Mouse (Mus musculus) hindbrain, embryonic 16.5 days (tissue): Measurements from ENCODE around the gene Dock11. TPM values are rescaled to one million over a fixed set of nuclear protein-coding genes. Genes with fewer than 3 reads are reported as not detected.

Source experiments
- ATAC-seq: fragments of 200-750 bp; cut with Nextera tagmentation; 2 replicates; pipeline ENCODE4 v1.8.0; 2017; ENCODE audit warnings: moderate TSS enrichment, moderate library complexity
- H3K27ac ChIP-seq: fragments of 300-500 bp; sonication (generic); 2 replicates; pipeline ENCODE4 v1.5.1; 2014; ENCODE audit warnings: low read depth, mild to moderate bottlenecking, control low read depth, low read length, moderate library complexity
- H3K27me3 ChIP-seq: fragments of 300-500 bp; sonication (generic); replicated peaks from 2 replicates; pipeline ENCODE4 v1.6.1; 2014; ENCODE audit warnings: low read length; ENCODE audit not compliant: control insufficient read depth, insufficient read depth
- H3K36me3 ChIP-seq: fragments of 300-500 bp; sonication (generic); 2 replicates; pipeline ENCODE4 v1.6.1; 2014; ENCODE audit warnings: mild to moderate bottlenecking, low read length, moderate library complexity, mixed read lengths; ENCODE audit not compliant: control insufficient read depth, insufficient read depth
- H3K4me1 ChIP-seq: fragments of 300-500 bp; sonication (generic); 2 replicates; pipeline ENCODE4 v1.6.1; 2014; ENCODE audit warnings: low read depth, low read length; ENCODE audit not compliant: control insufficient read depth, insufficient read depth
- H3K4me2 ChIP-seq: fragments of 300-500 bp; sonication (generic); 2 replicates; pipeline ENCODE4 v1.6.1; 2014; ENCODE audit warnings: mild to moderate bottlenecking, low read length, control low read depth, moderate library complexity
- H3K4me3 ChIP-seq: fragments of 300-500 bp; sonication (generic); 2 replicates; pipeline ENCODE4 v1.5.1; 2014; ENCODE audit warnings: mild to moderate bottlenecking, low read length, control low read depth, moderate library complexity
- H3K9ac ChIP-seq: fragments of 300-500 bp; sonication (generic); 2 replicates; pipeline ENCODE4 v1.6.1; 2014; ENCODE audit warnings: low read depth, mild to moderate bottlenecking, control low read depth, low read length, moderate library complexity
- H3K9me3 ChIP-seq: fragments of 300-500 bp; sonication (generic); 2 replicates; pipeline ENCODE4 v1.6.1; 2014; ENCODE audit warnings: mild to moderate bottlenecking, low read length, moderate library complexity; ENCODE audit not compliant: control insufficient read depth
- WGBS: fragments of 180-500 bp; shearing (Covaris S2); extraction: QIAGEN DNeasy Blood & Tissue Kit; methylation state at CpG from one replicate; pipeline ENCODE4 v1.1.7; 2014; 5-methylcytosine and 5-hydroxymethylcytosine counted together
- polyA plus RNA-seq: library from polyadenylated mRNA; unstranded; fragments of >200 nt; fragmentation: Nextera tagmentation; extraction: Ambion mirVana; gene quantifications from 2 replicates; pipeline ENCODE4 v1.2.1, GENCODE M21; 2015

Dock11 gene
- polyA plus RNA-seq, 1 experiment from 2014 or later: 9.9 TPM

DNA sequence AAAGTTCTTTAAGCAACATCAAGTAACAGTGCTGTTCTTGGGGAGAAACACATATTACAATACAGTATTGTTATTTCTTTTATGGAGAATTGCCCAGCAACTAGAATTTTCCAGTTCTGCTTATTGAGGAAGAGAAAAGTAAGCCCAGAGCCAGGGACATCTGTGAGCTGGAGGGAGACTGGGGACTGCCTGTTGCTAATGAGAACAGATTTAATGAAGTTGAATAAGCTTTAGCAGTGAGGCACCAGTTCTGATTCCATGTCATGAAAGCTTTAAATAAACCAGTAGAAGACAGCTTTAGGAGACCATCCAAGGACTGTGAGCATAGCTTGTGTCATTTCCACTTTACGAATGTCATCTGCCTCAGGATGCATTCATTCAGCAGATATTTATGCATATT is 99.3 kb downstream of the Dock11 start:
- no peak for ATAC-seq
- no peaks in the 10 kb centered on the region for H3K36me3 ChIP-seq
- WGBS: 91% methylated on average over 1 of the region's 1 CpGs

DNA sequence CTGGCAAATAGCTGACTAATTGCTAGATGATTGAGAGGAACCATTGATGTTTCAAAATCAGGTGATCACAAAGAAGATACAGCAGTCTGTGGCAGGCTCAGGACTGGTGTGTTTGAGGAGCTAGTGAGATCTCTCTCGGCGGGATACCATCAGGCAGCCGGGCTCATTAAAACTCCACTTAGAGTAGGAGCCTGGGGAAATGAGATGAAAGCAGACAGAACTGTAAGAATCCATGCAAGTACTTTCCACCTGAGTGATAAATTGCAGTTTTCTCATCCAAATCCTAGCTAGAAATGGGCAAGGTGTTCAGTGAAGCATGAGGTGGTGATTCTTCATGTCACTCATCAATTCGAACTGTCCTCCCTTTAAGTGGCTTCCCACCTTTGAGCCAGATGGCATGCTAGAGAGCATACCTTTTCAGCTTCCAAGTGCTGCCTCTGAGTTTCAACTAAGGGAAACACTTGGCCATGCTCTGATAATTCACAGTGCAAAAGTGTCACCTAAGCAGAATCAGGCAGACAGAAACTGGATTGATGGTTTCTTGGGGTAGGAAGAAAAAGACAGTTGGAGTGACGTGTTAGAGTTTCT is 102.0 kb downstream of the Dock11 start:
- Histone ChIP-seq H3K27me3 (no peaks in the 10 kb centered on the region), H3K4me3 (no peak overlapping the region), H3K36me3 (no peaks in the 10 kb centered on the region), H3K27ac (no peak overlapping the region), H3K9ac (no peak overlapping the region), H3K4me1 (no peaks in the 10 kb centered on the region), H3K9me3 (no peaks in the 10 kb centered on the region), H3K4me2 (no peak overlapping the region)
- 67% methylated on average over 5 of the region's 5 CpGs for WGBS
- peak; percentile 73 for ATAC-seq

More for the DNA sequence above, 99.3 kb downstream of the Dock11 start:
- Histone ChIP-seq H3K27me3 (no peaks in the 10 kb centered on the region), H3K9ac (no peak overlapping the region), H3K27ac (no peak overlapping the region), H3K9me3 (no peaks in the 10 kb centered on the region), H3K4me1 (no peaks in the 10 kb centered on the region), H3K4me2 (no peak overlapping the region), H3K4me3 (no peak overlapping the region)

GRCm38 (mm10) chrX:35994226-35994625 is 105.6 kb downstream of the Dock11 start:
- 68% methylated on average over 6 of the region's 6 CpGs for WGBS
- no peak for ATAC-seq
- Histone ChIP-seq H3K4me2 (no peak overlapping the region), H3K9me3 (no peaks in the 10 kb centered on the region), H3K4me1 (no peaks in the 10 kb centered on the region), H3K4me3 (no peak overlapping the region), H3K36me3 (no peaks in the 10 kb centered on the region), H3K27me3 (no peaks in the 10 kb centered on the region), H3K9ac (no peak overlapping the region), H3K27ac (no peak overlapping the region)

- WGBS: 19% methylated on average over 2 of the region's 2 CpGs
- H3K9me3 ChIP-seq: no peaks in the 10 kb centered on the region
- H3K4me3 ChIP-seq: no peak overlapping the region
- no peak overlapping the region for H3K9ac ChIP-seq
- no peak for ATAC-seq
- no peak overlapping the region for H3K27ac ChIP-seq
- no peaks in the 10 kb centered on the region for H3K4me1 ChIP-seq
- H3K4me2 ChIP-seq: no peak overlapping the region
- no peaks in the 10 kb centered on the region for H3K27me3 ChIP-seq
- H3K36me3 ChIP-seq: no peaks in the 10 kb centered on the region
Measured at GRCm38 (mm10) chrX:35997004-35997403, 108.4 kb downstream of the Dock11 start.

DNA sequence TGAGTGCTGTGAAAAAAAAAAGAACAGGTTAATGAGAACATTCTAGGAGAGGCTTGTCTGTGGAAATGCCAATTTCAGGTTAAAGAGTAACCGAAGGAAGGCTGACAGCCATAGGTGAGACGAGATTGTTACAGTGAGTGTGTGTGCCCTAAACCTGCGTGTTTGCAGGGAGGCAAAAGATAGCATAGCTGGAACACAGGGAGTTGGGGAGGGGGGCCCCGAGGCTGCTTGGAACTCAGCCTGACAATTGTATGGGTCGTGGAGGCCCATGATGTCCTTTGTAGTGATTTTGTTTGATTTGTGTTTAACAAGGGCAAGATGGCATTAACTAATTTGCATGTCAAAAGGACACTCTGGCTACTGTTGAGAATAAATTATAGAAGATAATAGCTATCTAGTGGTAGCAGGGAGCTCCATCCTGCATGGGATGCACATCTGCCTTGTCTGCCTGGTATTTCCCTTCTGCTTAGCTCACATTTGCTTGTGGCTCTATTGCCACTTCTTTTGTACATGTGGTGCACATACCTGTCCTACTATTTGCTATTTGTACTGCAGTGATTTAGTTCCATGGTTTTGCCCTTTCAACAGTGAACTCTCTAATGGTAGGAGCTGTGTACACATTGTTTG is 109.3 kb downstream of the Dock11 start:
- no peak for ATAC-seq
- H3K27ac ChIP-seq: no peak overlapping the region
- H3K9me3 ChIP-seq: no peaks in the 10 kb centered on the region
- 45% methylated on average over 5 of the region's 5 CpGs for WGBS
- H3K27me3 ChIP-seq: no peaks in the 10 kb centered on the region
- H3K36me3 ChIP-seq: no peaks in the 10 kb centered on the region
- no peak overlapping the region for H3K4me2 ChIP-seq
- H3K4me1 ChIP-seq: no peaks in the 10 kb centered on the region
- H3K9ac ChIP-seq: no peak overlapping the region
- H3K4me3 ChIP-seq: no peak overlapping the region

GRCm38 (mm10) chrX:36025651-36026050 is 137.0 kb downstream of the Dock11 start:
- WGBS: 80% methylated on average over 17 of the region's 17 CpGs
- H3K4me2 ChIP-seq: no peak overlapping the region
- no peak overlapping the region for H3K4me3 ChIP-seq
- H3K9ac ChIP-seq: no peak overlapping the region
- no peak for ATAC-seq
- no peaks in the 10 kb centered on the region for H3K4me1 ChIP-seq
- H3K27me3 ChIP-seq: no peaks in the 10 kb centered on the region
- H3K27ac ChIP-seq: no peak overlapping the region
- H3K36me3 ChIP-seq: peaks cover 6% of the 10 kb centered on the region; the same call in 1 of the 2 replicates
- peaks cover 3% of the 10 kb centered on the region; the same call in 1 of the 2 replicates for H3K9me3 ChIP-seq

GRCm38 (mm10) chrX:36031113-36031512 is 142.5 kb downstream of the Dock11 start:
- H3K36me3 ChIP-seq: no peaks in the 10 kb centered on the region
- no peaks in the 10 kb centered on the region for H3K27me3 ChIP-seq
- ATAC-seq: no peak
- H3K4me1 ChIP-seq: no peaks in the 10 kb centered on the region
- H3K9me3 ChIP-seq: no peaks in the 10 kb centered on the region
- H3K4me2 ChIP-seq: no peak overlapping the region
- 92% methylated on average over 5 of the region's 5 CpGs for WGBS
- no peak overlapping the region for H3K27ac ChIP-seq
- H3K4me3 ChIP-seq: no peak overlapping the region
- no peak overlapping the region for H3K9ac ChIP-seq

- no peak for ATAC-seq
- no peak overlapping the region for H3K27ac ChIP-seq
- H3K9ac ChIP-seq: no peak overlapping the region
- WGBS: 94% methylated on average over 8 of the region's 8 CpGs
- H3K4me2 ChIP-seq: no peak overlapping the region
- no peak overlapping the region for H3K4me3 ChIP-seq
- no peaks in the 10 kb centered on the region for H3K27me3 ChIP-seq
- H3K4me1 ChIP-seq: no peaks in the 10 kb centered on the region
- no peaks in the 10 kb centered on the region for H3K9me3 ChIP-seq
- H3K36me3 ChIP-seq: peaks cover 3% of the 10 kb centered on the region; the same call in 1 of the 2 replicates
Measured at GRCm38 (mm10) chrX:36034045-36034444, 145.4 kb downstream of the Dock11 start.

DNA sequence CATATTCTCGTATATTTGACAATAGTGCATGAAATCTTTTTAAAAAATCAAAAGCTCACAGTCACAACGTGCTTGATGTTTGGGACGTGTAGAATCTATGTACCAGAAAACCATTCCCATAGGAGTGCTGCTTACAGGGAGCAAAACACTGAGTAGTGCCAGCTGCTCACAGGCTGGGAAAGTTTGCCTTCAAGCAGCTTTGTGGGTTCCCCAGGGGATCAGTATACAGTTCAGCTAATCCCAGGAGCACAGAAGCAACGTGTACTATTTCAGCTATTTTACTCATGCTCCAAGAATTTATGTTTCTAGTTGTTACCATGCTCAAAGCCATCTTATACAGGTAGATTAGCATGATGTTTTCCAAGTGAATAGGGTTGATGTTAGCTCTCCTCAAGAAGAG is 157.1 kb downstream of the Dock11 start:
- 66% methylated on average over 4 of the region's 4 CpGs for WGBS
- Histone ChIP-seq H3K9ac (no peak overlapping the region), H3K9me3 (no peaks in the 10 kb centered on the region), H3K4me3 (no peak overlapping the region), H3K27me3 (no peaks in the 10 kb centered on the region), H3K4me1 (no peaks in the 10 kb centered on the region), H3K4me2 (no peak overlapping the region), H3K27ac (no peak overlapping the region), H3K36me3 (no peaks in the 10 kb centered on the region)
- ATAC-seq: no peak
